Mouse (Mus musculus): ENCODE measurements around the gene Rnf20.

DNA sequence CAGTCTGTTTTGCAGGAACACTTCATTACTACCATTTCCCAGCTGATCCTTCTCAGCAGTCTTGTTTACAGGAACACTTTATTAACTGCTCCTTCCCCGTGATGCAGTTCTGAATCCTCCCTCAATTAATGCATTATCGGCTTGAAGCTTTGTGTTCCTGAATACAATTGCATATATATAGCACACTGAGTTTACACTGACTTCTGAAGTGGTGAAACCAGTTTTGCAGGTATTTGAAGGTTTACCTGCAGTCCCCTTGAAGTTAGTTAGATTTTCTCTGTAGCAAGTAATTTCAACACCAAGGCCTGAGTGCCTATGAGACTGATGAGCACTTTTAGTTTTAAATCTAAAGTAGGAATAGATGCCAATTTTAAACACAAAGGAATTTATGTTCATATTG, 9.5 kb upstream of the Rnf20 start:
- TF ChIP-seq MYOD1 (IDR thresholded peaks at IDR 0.05; ENCODE audit: control insufficient read depth, insufficient read length, low read depth) (no peak), USF1 (IDR thresholded peaks at IDR 0.05; ENCODE audit: low read depth) (no peak), CTCF (IDR thresholded peaks at IDR 0.05; ENCODE audit: control insufficient read depth, insufficient read depth, insufficient read length) (no peak), MYOG (IDR thresholded peaks at IDR 0.05; ENCODE audit: control insufficient read depth, extremely low read depth, insufficient read length) (no peak)

All from C2C12 (cell line).